Mouse (Mus musculus) neutrophil, adult 59 days (primary cell): ENCODE results near the gene Fam81b. TPM values are rescaled to one million over a fixed set of nuclear protein-coding genes. Genes with fewer than 3 reads are reported as not detected.

Experiments
- total RNA-seq, 2 experiments: library from RNA; stranded (reverse); gene quantifications; 1 replicate in 1 of 2; 2 replicates in 1 of 2; pipeline ENCODE4 v1.2.4; 2023

The Fam81b gene
- total RNA-seq: not detected

DNA sequence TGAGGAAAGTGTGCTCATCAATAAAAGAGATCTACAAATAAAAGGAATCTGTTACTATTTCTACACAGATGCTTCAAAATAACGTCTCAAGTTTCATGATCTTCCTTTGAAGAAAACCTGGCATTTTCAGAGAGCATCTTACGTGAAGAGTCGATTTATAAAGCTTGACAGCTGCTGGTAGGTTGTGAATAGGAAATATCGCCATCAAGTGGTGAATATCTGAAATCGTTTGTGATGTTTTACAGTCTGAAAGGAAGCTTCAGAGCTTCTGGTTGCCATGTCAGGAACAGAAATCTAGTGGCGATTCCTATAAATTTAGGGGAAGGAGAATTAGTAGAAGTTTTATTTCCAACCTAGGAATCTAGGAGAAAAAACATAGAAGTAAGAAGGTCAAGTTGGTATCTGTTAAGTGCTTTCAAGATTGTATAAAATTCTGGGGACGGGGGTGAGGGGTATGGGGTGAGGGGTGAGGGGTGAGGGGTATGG, at the start of gene Fam81b:
TSS of gene Fam81b (minus strand) at position 436 of the 486 bp plus-strand sequence.

Other genes starting within 250 kb of the Fam81b start
- under 1 TPM in 1 of 2 experiments, not detected in 1; 0.16 TPM for gene Gpr150, start 248.1 kb downstream of the Fam81b start, total RNA-seq
- gene Arsk, start 206.4 kb downstream of the Fam81b start, total RNA-seq: 1 to 10 TPM; 5.9 to 7.7 TPM
- gene Ttc37, start 206.3 kb downstream of the Fam81b start, total RNA-seq: 10 to 100 TPM in 1 of 2 experiments, 1 to 10 TPM in 1; 7.9 to 10.5 TPM
- gene Mctp1, start 79.5 kb upstream of the Fam81b start, total RNA-seq: 100 to 1,000 TPM; 137 to 145 TPM